24 mouse cellular contexts compared by ENCODE assay signal in the genomic region with DNA sequence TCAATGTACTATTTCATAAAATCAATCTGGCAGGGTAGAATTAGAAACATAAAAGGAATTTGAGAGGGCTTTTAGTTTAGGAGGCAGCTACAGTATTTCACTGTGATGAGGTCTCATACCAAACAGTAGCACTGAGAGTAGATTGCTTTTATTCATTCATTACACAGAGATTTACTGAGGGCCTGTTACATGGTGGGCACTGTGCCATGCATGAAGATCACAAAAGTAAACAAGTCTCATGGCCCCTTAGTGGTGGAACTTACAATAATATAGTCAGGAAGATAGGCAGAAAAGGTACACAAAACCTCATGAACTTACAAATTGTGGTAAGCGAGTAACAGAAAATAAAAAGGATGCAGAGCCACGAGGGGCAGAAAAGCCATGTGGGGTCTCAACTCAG.
DNase-seq lines count a peak whose midpoint lies in the region; ATAC-seq and TF ChIP-seq lines count a peak whose summit lies in the region.
"Had no signal": no experiment of that assay in that cellular context is flagged by ENCODE, and none has a peak within 500 bp of the region (broad histone marks: within the 10 kb centered on the region; RNA-seq: fewer than 3 reads in every experiment).

No protein-coding gene starts in this region.

- no peaks in the 10 kb centered on the region; the same call in 1 of the 2 replicates for H3K27me3 ChIP-seq in forebrain, postnatal 0 days (ENCODE audit: insufficient read depth, low read length)
- peaks cover 5% of the 10 kb centered on the region; the same call in 1 of the 2 replicates for H3K27me3 ChIP-seq in forebrain, embryonic 15.5 days
- H3K27me3 ChIP-seq in lung, embryonic 14.5 days (ENCODE audit: insufficient read depth, low read length): no peaks in the 10 kb centered on the region
- no peaks in the 10 kb centered on the region for H3K27me3 ChIP-seq in hindbrain, embryonic 10.5 days (ENCODE audit: insufficient read depth, poor library complexity, severe bottlenecking)
- H3K27me3 ChIP-seq: embryonic facial prominence, embryonic 13.5 days; embryonic facial prominence, embryonic 15.5 days; Patski had no signal

- no peak overlapping the region for H3K4me2 ChIP-seq in forebrain, postnatal 0 days (ENCODE audit: low read depth)
- H3K4me2 ChIP-seq in forebrain, embryonic 15.5 days (replicated peaks): no peak overlapping the region
- H3K4me2 ChIP-seq in lung, embryonic 14.5 days: no peak overlapping the region
- H3K4me2 ChIP-seq: embryonic facial prominence, embryonic 13.5 days; embryonic facial prominence, embryonic 15.5 days; forebrain, embryonic 13.5 days had no signal

- no peak overlapping the region for H3K27ac ChIP-seq in forebrain, postnatal 0 days (ENCODE audit: low read depth, low read length)
- H3K27ac ChIP-seq in forebrain, embryonic 15.5 days (replicated peaks): no peak overlapping the region
- 0 out of 2 replicates have a peak overlapping the region, but pooled peaks have one; percentile 9 for H3K27ac ChIP-seq in lung, embryonic 14.5 days (ENCODE audit: low read depth)
- no peak overlapping the region for H3K27ac ChIP-seq in hindbrain, embryonic 10.5 days
- H3K27ac ChIP-seq: embryonic facial prominence, embryonic 13.5 days; embryonic facial prominence, embryonic 15.5 days; forebrain, embryonic 13.5 days had no signal

- TF ChIP-seq POLR2A in lung, adult 2 months (IDR thresholded peaks at IDR 0.05; ENCODE audit: borderline replicate concordance, extremely low read depth, low read depth, low read length): no peak

- peak; percentile 8 for DNase-seq in forebrain, postnatal 0 days
- DNase-seq in lung, embryonic 14.5 days: peak; percentile 52
- no peak for DNase-seq in lung, adult 2 months
- DNase-seq in Muller cell, postnatal 12 days (ENCODE audit: inconsistent ontology term): peak; percentile 2
- peak; percentile 54 for DNase-seq in adipocyte (ENCODE audit: low spot score)
- DNase-seq in hindbrain, embryonic 10.5 days (ENCODE audit: low spot score): no peak
- no peak for DNase-seq in ovary, adult 18-20 months (ENCODE audit: low spot score)
- DNase-seq: adrenal gland, adult 2 months; adrenal gland, postnatal 14 days; adrenal gland, postnatal 36 days; cerebellum, adult 11 months; cerebellum, adult 18-20 months; cerebellum, adult 8-10 months; cerebellum, adult 9-11 months; cerebellum, postnatal 14 days; cerebellum, postnatal 36 days; embryo, embryonic 11 days had no signal

- H3K4me3 ChIP-seq in forebrain, postnatal 0 days (ENCODE audit: low read depth, low read length): no peak overlapping the region
- no peak overlapping the region for H3K4me3 ChIP-seq in forebrain, embryonic 15.5 days
- H3K4me3 ChIP-seq in lung, embryonic 14.5 days (ENCODE audit: low read depth, low read length): no peak overlapping the region
- H3K4me3 ChIP-seq in lung, adult 2 months (replicated peaks; ENCODE audit: extremely low read depth, low read depth, low read length): no peak overlapping the region
- H3K4me3 ChIP-seq in hindbrain, embryonic 10.5 days: no peak overlapping the region
- H3K4me3 ChIP-seq: embryonic facial prominence, embryonic 13.5 days; embryonic facial prominence, embryonic 15.5 days; erythroblast, embryonic 14.5 days; forebrain, embryonic 13.5 days had no signal

- H3K9me3 ChIP-seq in forebrain, postnatal 0 days (ENCODE audit: low read length): no peaks in the 10 kb centered on the region
- no peaks in the 10 kb centered on the region for H3K9me3 ChIP-seq in forebrain, embryonic 15.5 days
- no peaks in the 10 kb centered on the region for H3K9me3 ChIP-seq in lung, embryonic 14.5 days (ENCODE audit: low read depth, low read length)
- no peaks in the 10 kb centered on the region for H3K9me3 ChIP-seq in hindbrain, embryonic 10.5 days
- H3K9me3 ChIP-seq: embryonic facial prominence, embryonic 13.5 days; embryonic facial prominence, embryonic 15.5 days; forebrain, embryonic 13.5 days had no signal

- no peak for ATAC-seq in forebrain, postnatal 0 days
- no peak for ATAC-seq in forebrain, embryonic 15.5 days (replicated peaks)
- ATAC-seq in lung, embryonic 14.5 days (ENCODE audit: insufficient read depth): no peak
- ATAC-seq: activated CD4-positive, CD25-positive, alpha-beta regulatory T cell, adult 4 months; forebrain, embryonic 13.5 days; Patski had no signal

- WGBS in forebrain, postnatal 0 days: 50% methylated on average over 2 of the region's 2 CpGs
- WGBS in forebrain, embryonic 15.5 days: 68% methylated on average over 2 of the region's 2 CpGs
- 52% methylated on average over 2 of the region's 2 CpGs for WGBS in lung, embryonic 14.5 days
- 62% methylated on average over 2 of the region's 2 CpGs for WGBS in lung, adult 2 months
- 77% methylated on average over 2 of the region's 2 CpGs for WGBS in hindbrain, embryonic 10.5 days

- no peak overlapping the region for H3K9ac ChIP-seq in forebrain, postnatal 0 days
- no peak overlapping the region for H3K9ac ChIP-seq in forebrain, embryonic 15.5 days (replicated peaks)
- no peak overlapping the region for H3K9ac ChIP-seq in lung, embryonic 14.5 days
- H3K9ac ChIP-seq: embryonic facial prominence, embryonic 13.5 days; embryonic facial prominence, embryonic 15.5 days; forebrain, embryonic 13.5 days had no signal

- no peak for TF ChIP-seq CTCF in forebrain, postnatal 0 days (IDR thresholded peaks at IDR 0.05; ENCODE audit: low read depth)
- no peak for TF ChIP-seq CTCF in lung, embryonic 14.5 days (IDR thresholded peaks at IDR 0.05; ENCODE audit: low read depth)
- no peak for TF ChIP-seq CTCF in lung, adult 2 months (IDR thresholded peaks at IDR 0.05; ENCODE audit: insufficient read depth, low read length)

- H3K36me3 ChIP-seq in forebrain, postnatal 0 days (ENCODE audit: insufficient read depth): no peaks in the 10 kb centered on the region
- no peaks in the 10 kb centered on the region for H3K36me3 ChIP-seq in forebrain, embryonic 15.5 days
- H3K36me3 ChIP-seq in lung, embryonic 14.5 days (ENCODE audit: insufficient read depth): no peaks in the 10 kb centered on the region
- H3K36me3 ChIP-seq in hindbrain, embryonic 10.5 days: no peaks in the 10 kb centered on the region
- H3K36me3 ChIP-seq: embryonic facial prominence, embryonic 13.5 days; embryonic facial prominence, embryonic 15.5 days had no signal

- H3K4me1 ChIP-seq in forebrain, postnatal 0 days (ENCODE audit: insufficient read depth): no peaks in the 10 kb centered on the region
- 0 out of 2 replicates have a peak, but pooled peaks cover 4% of the 10 kb centered on the region for H3K4me1 ChIP-seq in forebrain, embryonic 15.5 days
- H3K4me1 ChIP-seq in lung, embryonic 14.5 days (ENCODE audit: insufficient read depth): no peaks in the 10 kb centered on the region
- peaks cover 6% of the 10 kb centered on the region; the same call in 1 of the 2 replicates for H3K4me1 ChIP-seq in lung, adult 2 months (ENCODE audit: control insufficient read depth, insufficient read depth, low read length)
- H3K4me1 ChIP-seq in hindbrain, embryonic 10.5 days (replicated peaks): no peaks in the 10 kb centered on the region
- H3K4me1 ChIP-seq: embryonic facial prominence, embryonic 13.5 days; embryonic facial prominence, embryonic 15.5 days; forebrain, embryonic 13.5 days had no signal

Comparison
In these comparisons a context has a peak if more than half of its experiments do, and no peak if none do; other contexts are left out.
1. DNase-seq: peak in forebrain, postnatal 0 days (single experiment), lung, embryonic 14.5 days (single experiment), Muller cell, postnatal 12 days (single experiment) and adipocyte (single experiment); none in lung, adult 2 months (single experiment), hindbrain, embryonic 10.5 days (single experiment) and ovary, adult 18-20 months (single experiment).